Mouse (Mus musculus): Measurements from ENCODE around the gene Fam221b.

Fam221b gene

DNA sequence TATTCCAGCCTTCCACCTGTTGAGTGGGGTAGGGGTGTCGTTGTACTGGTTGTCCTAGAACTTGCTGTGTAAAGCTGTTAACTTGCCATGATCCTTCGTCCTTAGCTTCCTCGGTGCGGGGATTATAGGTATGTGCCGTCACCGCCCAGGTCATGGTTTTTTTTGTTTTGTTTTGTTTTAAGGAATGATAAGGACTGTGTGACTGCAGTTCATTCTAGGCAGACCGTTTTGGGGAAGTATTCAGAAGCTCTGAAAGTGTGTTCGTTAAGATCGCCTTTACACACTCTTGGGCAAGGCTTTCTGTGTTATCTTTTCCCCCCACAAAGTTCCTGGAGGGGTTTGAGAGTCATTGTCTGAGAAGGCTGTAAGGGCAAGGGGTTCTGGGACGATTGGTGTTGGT is 56.4 kb downstream of the Fam221b start:
- DNase-seq: no peak

All from kidney, adult 18-20 months (tissue).